Mouse (Mus musculus) left cerebral cortex, adult 11 months (tissue): ENCODE results near the gene H1foo.

Experiments used
- DNase-seq: peaks from one replicate; pipeline ENCODE4 v3.0.0; 2022; ENCODE audit warnings: low spot score

Gene H1foo

DNA sequence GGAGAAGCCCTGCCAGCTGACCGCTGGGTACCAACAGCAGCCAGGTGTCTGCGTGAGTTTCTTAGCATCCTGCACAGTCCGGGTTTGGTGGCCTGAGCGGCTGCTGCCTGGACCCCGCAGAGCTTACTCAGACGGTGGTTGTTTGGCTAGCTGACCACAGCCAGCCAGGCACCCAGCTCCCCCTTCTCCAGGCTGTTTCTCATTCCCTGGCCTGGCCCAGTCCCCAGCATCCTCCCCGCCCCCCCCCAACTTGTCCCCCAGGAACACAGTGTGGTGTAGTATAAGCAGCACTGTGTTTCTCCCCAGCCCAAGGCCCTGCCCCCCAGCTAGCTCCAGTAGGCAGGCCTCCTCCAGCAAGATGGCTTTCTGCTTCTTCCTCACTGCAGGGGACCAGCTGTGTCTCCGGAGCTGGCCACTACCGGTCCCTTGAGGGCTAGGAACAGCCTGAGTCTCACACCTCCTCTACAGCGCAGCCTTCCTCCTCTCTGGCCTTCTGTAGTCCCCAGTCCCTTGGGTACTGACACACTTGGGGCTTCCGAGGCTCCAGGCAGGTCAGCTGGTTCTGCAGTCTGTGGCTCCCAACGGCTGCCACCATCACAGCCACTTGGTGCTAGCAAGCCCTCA is 41.8 kb downstream of the H1foo start:
- no peak for DNase-seq

GRCm38 (mm10) chr6:115987096-115987747 is 42.5 kb downstream of the H1foo start:
- no peak for DNase-seq

GRCm38 (mm10) chr6:115989032-115989431 is 44.3 kb downstream of the H1foo start:
- DNase-seq: no peak

DNA sequence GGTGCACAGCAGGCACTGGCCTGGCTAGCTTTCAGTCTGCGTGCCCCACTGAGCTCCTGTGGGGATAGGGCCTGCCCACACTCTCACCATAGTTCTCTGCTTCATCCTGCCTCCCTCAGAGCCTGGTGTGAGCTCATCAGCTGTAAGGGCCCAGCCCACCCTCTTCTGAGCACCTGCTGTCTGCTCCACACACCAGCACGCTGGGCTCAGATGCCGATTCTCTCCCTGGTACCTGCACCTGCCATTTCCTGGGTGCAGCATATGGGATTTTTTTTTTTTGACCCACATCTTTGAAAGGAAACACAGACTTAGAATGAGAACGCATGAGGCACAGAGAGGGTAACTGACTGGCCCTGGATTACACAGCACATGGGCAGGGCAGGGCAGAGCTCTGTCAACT is 44.9 kb downstream of the H1foo start:
- no peak for DNase-seq

GRCm38 (mm10) chr6:115990056-115990455 is 45.3 kb downstream of the H1foo start:
- no peak for DNase-seq

GRCm38 (mm10) chr6:115990479-115990878 is 45.7 kb downstream of the H1foo start:
- DNase-seq: no peak

DNA sequence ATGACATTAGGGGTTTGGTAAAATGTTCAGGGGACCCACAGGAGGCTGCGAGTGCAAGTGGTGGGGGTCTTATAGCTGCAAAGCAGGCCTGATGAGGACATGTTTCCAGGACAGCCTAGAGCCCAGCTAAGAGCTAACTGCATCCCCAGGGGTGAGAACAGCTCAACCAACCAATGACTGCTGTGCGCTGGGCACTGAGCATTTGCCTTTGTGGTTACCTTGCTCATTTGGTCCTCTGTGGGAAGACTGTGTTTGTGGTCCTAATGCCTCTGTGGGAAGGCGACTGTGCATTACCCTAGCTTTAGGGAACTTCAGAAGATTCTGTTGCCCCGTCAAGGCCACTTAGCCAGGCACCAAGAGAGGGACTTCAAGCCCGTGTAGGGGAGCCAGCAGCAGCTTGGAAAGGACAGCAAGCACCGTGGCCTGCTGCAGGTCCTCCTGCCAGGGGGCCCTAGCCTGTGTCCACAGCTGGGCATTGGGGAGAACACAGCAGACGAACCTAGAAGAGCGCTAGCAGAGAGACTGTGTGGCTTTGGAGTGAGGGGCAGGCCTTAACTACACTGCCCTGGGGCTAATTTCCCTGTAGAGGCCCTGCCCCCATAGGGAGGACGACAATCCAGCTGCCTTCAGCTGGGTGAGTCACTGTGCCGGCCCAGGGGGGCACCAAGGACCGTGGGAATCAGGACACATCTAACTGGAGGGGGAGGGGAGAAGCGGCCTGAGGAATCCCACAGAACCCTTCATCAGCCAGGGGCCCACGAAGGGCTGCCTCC is 46.6 kb downstream of the H1foo start:
- DNase-seq: no peak

DNA sequence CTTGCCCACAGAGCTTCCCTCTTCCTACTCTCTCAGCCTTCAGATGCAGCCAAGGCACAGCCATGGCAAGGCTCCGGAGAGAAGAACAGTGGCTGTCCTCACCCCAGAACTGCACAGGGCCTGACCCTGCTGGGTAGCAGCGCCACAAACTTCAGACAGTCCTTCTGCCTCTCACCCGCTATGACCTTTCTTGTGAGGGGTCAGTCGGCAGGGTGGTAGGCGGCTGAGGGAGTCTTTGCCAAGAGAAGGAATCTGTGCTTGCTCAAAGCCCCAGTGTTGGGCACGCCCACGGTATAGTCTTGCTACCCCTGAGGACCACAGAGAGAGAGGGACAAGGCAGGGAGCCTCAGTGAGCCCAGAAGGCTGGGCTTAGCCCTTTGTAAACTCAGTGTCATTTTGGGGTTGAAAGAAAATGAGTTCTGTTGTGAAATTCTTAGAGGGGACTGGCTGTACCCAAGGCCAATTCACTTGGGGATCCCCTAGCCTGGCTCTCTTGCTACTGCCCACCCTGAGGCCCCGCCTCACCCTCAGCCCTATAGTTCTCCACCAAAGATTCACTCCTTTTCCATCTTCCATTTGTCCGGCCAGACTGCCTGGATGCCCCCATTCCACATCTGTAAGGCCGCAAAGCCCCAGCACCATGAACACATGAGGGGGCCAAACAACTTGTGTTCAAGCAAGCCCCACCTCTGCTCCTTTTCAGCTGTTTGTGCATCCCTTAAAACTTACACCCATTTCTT is 47.3 kb downstream of the H1foo start:
- no peak for DNase-seq

DNA sequence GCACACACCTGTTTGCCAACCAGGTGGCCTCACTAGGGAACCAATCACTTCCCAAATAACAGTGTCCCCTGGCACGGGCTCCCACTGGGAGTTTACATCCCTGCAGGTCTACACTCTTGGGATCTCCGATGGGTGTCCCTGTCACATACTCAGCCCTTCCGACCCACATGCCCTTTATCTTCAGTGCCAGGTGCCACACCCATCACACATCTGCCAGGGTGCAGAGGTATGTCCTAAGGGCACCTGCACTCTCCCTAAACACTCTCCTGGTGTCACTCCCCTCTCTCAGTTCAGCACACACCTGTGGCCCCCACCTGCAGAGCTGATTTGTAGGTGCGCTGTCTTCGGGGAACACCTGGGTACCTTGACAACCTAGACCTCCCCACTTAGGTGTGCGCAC is 48.2 kb downstream of the H1foo start:
- DNase-seq: no peak

GRCm38 (mm10) chr6:115993463-115994145 is 48.9 kb downstream of the H1foo start:
- no peak for DNase-seq

- no peak for DNase-seq
These were observed 49.6 kb downstream of the H1foo start for GRCm38 (mm10) chr6:115994146-115994876.

GRCm38 (mm10) chr6:115994877-115995520 is 50.3 kb downstream of the H1foo start, which contains the start of gene Plxnd1:
Gene Plxnd1 (minus strand): TSS chr6:115995005.
- DNase-seq: peak; percentile 72

DNA sequence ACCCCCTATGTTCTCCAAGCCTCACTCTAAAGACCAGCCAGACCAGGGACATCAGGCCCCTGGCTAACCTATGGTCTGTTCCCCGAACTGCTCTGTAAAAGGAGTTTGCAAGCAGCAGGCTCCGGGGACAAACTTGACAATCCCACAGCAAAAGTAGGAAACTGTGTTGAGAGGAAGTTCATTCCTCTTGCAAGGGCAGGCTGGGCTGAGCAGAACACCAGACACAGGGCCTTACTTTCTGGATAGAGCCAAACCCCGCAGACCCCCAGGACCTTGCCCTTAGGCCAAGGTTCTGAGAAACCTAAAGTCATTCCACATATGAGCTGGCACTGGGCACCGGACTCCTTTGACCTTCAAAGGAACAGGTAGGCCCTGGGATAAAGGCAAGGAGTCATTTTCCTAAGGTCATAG is 50.8 kb downstream of the H1foo start:
- no peak for DNase-seq

- DNase-seq: no peak
These were observed 51.6 kb downstream of the H1foo start for GRCm38 (mm10) chr6:115996171-115996851.

DNA sequence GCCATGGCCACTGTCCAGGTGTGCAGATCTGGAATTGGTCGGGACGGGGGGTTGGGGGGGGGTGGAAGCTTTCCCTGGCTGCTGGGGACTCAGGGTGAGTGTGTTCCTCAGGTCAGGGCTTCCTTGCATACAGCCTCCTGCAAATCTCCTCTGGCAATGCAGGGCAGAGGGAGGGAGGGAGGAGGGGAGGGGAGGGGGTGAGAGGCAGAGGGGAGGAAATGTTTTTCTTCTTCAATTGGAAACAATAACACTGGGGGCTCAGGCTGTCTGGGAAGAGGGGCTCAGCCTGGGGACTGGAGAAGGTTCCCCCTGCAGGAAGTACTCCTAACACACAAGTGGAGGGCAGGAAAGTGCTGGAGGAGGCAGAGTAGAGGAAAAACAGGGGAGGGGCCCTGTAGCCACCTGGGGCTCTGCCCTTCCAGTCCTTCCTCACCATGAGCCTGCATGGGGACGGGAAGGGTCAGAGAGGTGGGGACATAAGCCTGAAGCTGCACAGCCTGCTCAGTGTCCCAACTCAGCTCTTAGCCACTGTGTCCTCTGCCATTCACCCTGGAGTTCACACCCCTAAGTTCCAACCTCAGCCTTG is 53.1 kb downstream of the H1foo start:
- no peak for DNase-seq

- no peak for DNase-seq
These were observed 54.0 kb downstream of the H1foo start for GRCm38 (mm10) chr6:115998758-115999157.

DNA sequence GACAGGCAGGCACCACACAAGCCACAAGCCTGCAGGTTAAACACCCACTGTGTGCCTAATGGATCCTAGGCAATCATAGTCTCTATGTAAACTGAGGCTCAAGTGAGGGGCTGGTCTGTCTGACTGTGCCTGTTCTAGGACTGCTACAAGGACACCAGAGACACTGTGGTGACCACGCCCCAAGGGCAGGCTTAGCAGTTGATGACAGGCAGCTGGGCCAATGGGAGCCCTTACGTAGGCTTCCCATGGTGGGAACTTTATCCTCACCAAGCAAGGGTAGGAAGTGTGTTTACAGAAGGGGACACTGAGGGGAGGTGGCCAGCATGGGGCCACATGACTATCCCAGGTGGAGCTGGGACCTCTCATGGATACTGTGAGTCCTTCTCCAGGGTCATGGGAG is 54.5 kb downstream of the H1foo start:
- no peak for DNase-seq
